Mouse (Mus musculus): Measurements from ENCODE around the gene Tmem33. TPM values are rescaled to one million over a fixed set of nuclear protein-coding genes. Genes with fewer than 3 reads are reported as not detected.

Tmem33 gene
- polyA plus RNA-seq, 1 experiment from 2014 or later: 106 TPM

Other genes starting within 250 kb of the Tmem33 start
- gene Phox2b, start 161.3 kb upstream of the Tmem33 start, polyA plus RNA-seq (2016; fragmentation: Nextera tagmentation; extraction: Ambion mirVana): 0.52 and 1.1 TPM in 2 replicates
- 147 and 149 TPM in 2 replicates for gene Slc30a9, start 46.4 kb downstream of the Tmem33 start, polyA plus RNA-seq (2016; fragmentation: Nextera tagmentation; extraction: Ambion mirVana)
- gene Bend4, start 167.7 kb downstream of the Tmem33 start, polyA plus RNA-seq (2016; fragmentation: Nextera tagmentation; extraction: Ambion mirVana): 7.8 and 8.9 TPM in 2 replicates

All from midbrain, embryonic 12.5 days (tissue).